Mouse (Mus musculus) macrophage (primary cell): ENCODE results near the gene Zscan10. TPM values are rescaled to one million over a fixed set of nuclear protein-coding genes. Genes with fewer than 3 reads are reported as not detected.

Source experiments
- H3K27ac ChIP-seq: fragments of 350-480 bp; formaldehyde crosslinking; 2 replicates; pipeline ENCODE4 v1.9.0; 2021
- H3K36me3 ChIP-seq: fragments of 350-480 bp; formaldehyde crosslinking; 2 replicates; pipeline ENCODE4 v1.9.0; 2021; ENCODE audit errors: inconsistent target
- H3K4me3 ChIP-seq: fragments of 350-480 bp; formaldehyde crosslinking; 2 replicates; pipeline ENCODE4 v1.9.0; 2021; ENCODE audit errors: inconsistent target
- H3K79me2 ChIP-seq: fragments of 350-480 bp; formaldehyde crosslinking; 2 replicates; pipeline ENCODE4 v1.9.0; 2021; ENCODE audit errors: inconsistent target
- WGBS: methylation state at CpG from one replicate; pipeline ENCODE4 v1.1.7; 2026; ENCODE audit warnings: inconsistent platforms; ENCODE audit not compliant: missing documents; 5-methylcytosine and 5-hydroxymethylcytosine counted together
- polyA plus RNA-seq: library from polyadenylated mRNA; stranded (reverse); fragments of 250-400 nt; gene quantifications from 3 replicates; pipeline ENCODE4 v1.2.4, GENCODE M21; 2018; ENCODE audit warnings: inconsistent platforms

Zscan10 gene
- polyA plus RNA-seq, 1 experiment from 2014 or later = not detected

GRCm38 (mm10) chr17:23651363-23651762 lies 50.7 kb downstream of the Zscan10 start:
- WGBS = 66% methylated on average over 6 of the region's 6 CpGs

GRCm38 (mm10) chr17:23653324-23653723 lies 52.7 kb downstream of the Zscan10 start:
- Histone ChIP-seq H3K36me3 (no peaks in the 10 kb centered on the region), H3K79me2 (no peaks in the 10 kb centered on the region), H3K4me3 (no peak overlapping the region), H3K27ac (no peak overlapping the region)
- WGBS = no CpG with 5 or more reads among the region's 2 CpGs

More at GRCm38 (mm10) chr17:23651363-23651762, 50.7 kb downstream of the Zscan10 start:
- H3K4me3 ChIP-seq = no peak overlapping the region
- no peaks in the 10 kb centered on the region for H3K36me3 ChIP-seq
- no peaks in the 10 kb centered on the region for H3K79me2 ChIP-seq
- H3K27ac ChIP-seq = no peak overlapping the region

- Histone ChIP-seq H3K27ac (no peak overlapping the region), H3K79me2 (no peaks in the 10 kb centered on the region), H3K36me3 (no peaks in the 10 kb centered on the region), H3K4me3 (no peak overlapping the region)
- WGBS = 34% methylated on average over 6 of the region's 6 CpGs
Measured at GRCm38 (mm10) chr17:23654001-23654400, 53.3 kb downstream of the Zscan10 start.

- no peak overlapping the region for H3K27ac ChIP-seq
- 11% methylated on average over 2 of the region's 2 CpGs for WGBS
- no peaks in the 10 kb centered on the region for H3K36me3 ChIP-seq
- no peak overlapping the region for H3K4me3 ChIP-seq
- no peaks in the 10 kb centered on the region for H3K79me2 ChIP-seq
Measured at GRCm38 (mm10) chr17:23654410-23654809, 53.8 kb downstream of the Zscan10 start.

- Histone ChIP-seq H3K27ac (no peak overlapping the region), H3K36me3 (no peaks in the 10 kb centered on the region), H3K4me3 (no peak overlapping the region), H3K79me2 (no peaks in the 10 kb centered on the region)
- WGBS = 68% methylated on average over 2 of the region's 3 CpGs
Measured at GRCm38 (mm10) chr17:23658450-23658849, 57.8 kb downstream of the Zscan10 start.

GRCm38 (mm10) chr17:23660117-23660875 lies 59.6 kb downstream of the Zscan10 start, which contains the start of gene Bicdl2:
Bicdl2 (plus strand) TSS chr17:23660506.
- Histone ChIP-seq H3K4me3 (no peak within 1 kb of the TSS), H3K36me3 (no peaks in the 10 kb centered on the region), H3K79me2 (no peaks in the 10 kb centered on the region), H3K27ac (no peak within 1 kb of the TSS)
- 5% methylated on average over 27 of the region's 27 CpGs for WGBS

Other genes with a start within 250 kb of the Zscan10 start
- not detected in 3 replicates for gene Vmn2r116, start 216.3 kb upstream of the Zscan10 start, polyA plus RNA-seq
- gene Vmn2r117, start 121.2 kb upstream of the Zscan10 start, polyA plus RNA-seq = not detected in 3 replicates
- 1.9 to 4.8 TPM (median 3.4 TPM) in 3 replicates for gene Zfp213, start 36.6 kb upstream of the Zscan10 start, polyA plus RNA-seq
- gene Zfp13, start 1.4 kb upstream of the Zscan10 start, polyA plus RNA-seq = 0.16 to 0.60 TPM (median 0.52 TPM) in 3 replicates
- 0.14 to 0.56 TPM (median 0.25 TPM) in 3 replicates for gene Mmp25, start 44.4 kb downstream of the Zscan10 start, polyA plus RNA-seq
- not detected in 3 replicates for gene Bicdl2, start 59.6 kb downstream of the Zscan10 start, polyA plus RNA-seq
- 90.7 to 174 TPM (median 112 TPM) in 3 replicates for gene Hcfc1r1, start 72.7 kb downstream of the Zscan10 start, polyA plus RNA-seq
- 11.0 to 17.8 TPM (median 16.3 TPM) in 3 replicates for gene Thoc6, start 73.0 kb downstream of the Zscan10 start, polyA plus RNA-seq
- 3.2 to 12.0 TPM (median 5.7 TPM) in 3 replicates for gene Tnfrsf12a, start 76.6 kb downstream of the Zscan10 start, polyA plus RNA-seq
- gene Cldn6, start 78.4 kb downstream of the Zscan10 start, polyA plus RNA-seq = not detected in 3 replicates
- gene Cldn9, start 83.2 kb downstream of the Zscan10 start, polyA plus RNA-seq = not detected in 3 replicates
- gene 1520401A03Rik, start 121.9 kb downstream of the Zscan10 start, polyA plus RNA-seq = not detected in 3 replicates
- gene Pkmyt1, start 125.5 kb downstream of the Zscan10 start, polyA plus RNA-seq = 2.0 to 9.0 TPM (median 2.7 TPM) in 3 replicates
- gene Paqr4, start 140.0 kb downstream of the Zscan10 start, polyA plus RNA-seq = 6.4 to 12.8 TPM (median 6.5 TPM) in 3 replicates
- gene Kremen2, start 145.0 kb downstream of the Zscan10 start, polyA plus RNA-seq = not detected in 3 replicates
- gene Flywch1, start 170.7 kb downstream of the Zscan10 start, polyA plus RNA-seq = 15.5 to 20.8 TPM (median 19.7 TPM) in 3 replicates
- gene Flywch2, start 185.2 kb downstream of the Zscan10 start, polyA plus RNA-seq = 0.43 to 1.8 TPM in 2 of 3 replicates, not detected in the other
- 101 to 166 TPM (median 130 TPM) in 3 replicates for gene Srrm2, start 189.7 kb downstream of the Zscan10 start, polyA plus RNA-seq
- 177 to 422 TPM (median 330 TPM) in 3 replicates for gene Elob, start 228.3 kb downstream of the Zscan10 start, polyA plus RNA-seq
- gene Prss33, start 235.2 kb downstream of the Zscan10 start, polyA plus RNA-seq = not detected in 3 replicates
- gene Prss32, start 243.0 kb downstream of the Zscan10 start, polyA plus RNA-seq = not detected in 3 replicates
- not detected in 3 replicates for gene Prss41, start 243.3 kb downstream of the Zscan10 start, polyA plus RNA-seq